Mouse (Mus musculus) right cerebral cortex, postnatal 14 days (tissue): ENCODE data around the gene Sp4.
A peak's percentile ranks its signal among the peaks of the same experiment; 100 is the strongest.

Source experiments
- DNase-seq: peaks from one replicate; pipeline ENCODE4 v3.0.0; 2022

The Sp4 gene

DNA sequence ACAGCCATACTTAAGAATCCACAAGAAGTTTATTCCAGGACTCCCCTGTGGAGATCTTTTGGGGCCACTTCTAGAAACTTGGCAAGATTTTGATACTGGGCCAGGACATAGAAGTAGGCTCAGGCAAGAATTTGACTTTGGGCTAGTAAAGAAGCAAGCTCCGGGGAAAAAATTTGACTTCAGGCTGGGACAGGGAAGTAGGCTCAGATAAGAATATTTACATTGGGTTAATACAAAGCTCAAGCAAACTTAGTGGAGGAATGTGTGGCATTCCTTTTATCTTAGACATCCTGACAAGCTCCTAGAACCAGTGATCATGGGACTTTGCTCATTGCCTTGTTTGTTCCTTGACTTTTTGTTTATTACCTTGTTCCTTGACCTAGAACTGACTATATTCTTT is 37.4 kb downstream of the Sp4 start:
- DNase-seq, result no peak

DNA sequence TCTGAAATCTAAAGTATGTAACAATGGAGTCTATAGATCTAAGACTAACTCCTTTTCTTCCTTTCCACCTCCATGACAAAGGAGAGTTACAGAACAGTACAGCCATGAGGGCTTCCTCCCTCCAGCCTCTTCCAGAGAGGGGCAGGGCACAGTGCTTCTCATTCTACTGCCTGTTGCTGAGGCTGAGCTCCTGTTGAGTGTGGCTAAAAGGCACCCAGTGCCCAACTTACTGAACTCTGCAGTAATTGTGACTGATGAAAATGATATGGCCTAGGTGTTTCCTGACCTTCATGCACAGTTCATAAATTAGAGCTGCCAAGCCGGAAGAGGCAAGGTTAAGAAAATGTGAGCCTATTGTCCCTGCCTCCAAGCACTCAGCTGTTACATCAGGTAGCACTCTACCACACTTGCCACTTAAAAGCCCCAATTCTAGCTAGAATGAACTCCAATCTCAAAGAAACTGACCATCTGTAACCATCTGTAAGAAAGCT is 45.9 kb downstream of the Sp4 start:
- DNase-seq, result no peak

DNA sequence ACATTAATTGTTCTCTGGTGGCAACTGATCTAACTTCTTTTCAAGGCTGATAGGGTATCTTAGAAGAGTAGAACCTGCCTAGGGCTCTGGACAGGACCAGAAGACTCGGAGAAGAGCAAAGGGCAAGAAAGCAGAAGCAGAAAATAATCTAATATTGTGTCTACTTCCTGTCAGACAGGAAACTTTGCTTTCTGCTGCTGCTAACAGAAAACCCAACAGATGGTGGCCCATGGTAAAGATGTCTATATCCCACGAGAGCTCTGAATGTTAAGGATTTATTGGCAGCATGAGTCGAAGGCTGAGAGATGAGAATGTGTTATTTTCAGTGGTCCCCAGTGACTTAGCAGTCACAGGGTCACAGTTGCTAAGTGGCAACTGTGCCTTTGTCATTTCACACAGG is 80.1 kb downstream of the Sp4 start:
- DNase-seq, result no peak

DNA sequence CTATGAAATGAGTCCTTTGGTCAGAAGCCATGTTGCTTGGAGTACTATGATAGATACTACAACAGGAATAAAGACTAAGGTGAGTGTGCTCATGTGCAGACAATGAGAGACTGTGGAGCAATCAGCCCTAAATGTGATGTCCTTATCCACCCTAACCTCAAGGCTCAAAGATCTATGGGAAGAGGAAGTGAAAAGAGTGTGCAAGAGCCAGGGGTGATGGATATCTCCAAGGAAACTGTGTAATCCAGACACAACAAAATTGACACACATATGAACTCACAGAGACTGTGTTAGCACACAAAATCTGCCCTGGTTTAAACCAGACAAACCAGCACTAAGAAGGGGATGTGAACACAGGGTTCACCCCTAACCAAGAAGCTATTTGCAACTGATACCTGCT is 81.2 kb downstream of the Sp4 start:
- no peak for DNase-seq

- no peak for DNase-seq
Observed at GRCm38 (mm10) chr12:118212163-118212562, 89.1 kb downstream of the Sp4 start.

GRCm38 (mm10) chr12:118198386-118199093 is 102.7 kb downstream of the Sp4 start, which contains the start of gene Dnah11:
Gene Dnah11 (minus strand): TSS chr12:118199043.
- DNase-seq, result peak; percentile 53

DNA sequence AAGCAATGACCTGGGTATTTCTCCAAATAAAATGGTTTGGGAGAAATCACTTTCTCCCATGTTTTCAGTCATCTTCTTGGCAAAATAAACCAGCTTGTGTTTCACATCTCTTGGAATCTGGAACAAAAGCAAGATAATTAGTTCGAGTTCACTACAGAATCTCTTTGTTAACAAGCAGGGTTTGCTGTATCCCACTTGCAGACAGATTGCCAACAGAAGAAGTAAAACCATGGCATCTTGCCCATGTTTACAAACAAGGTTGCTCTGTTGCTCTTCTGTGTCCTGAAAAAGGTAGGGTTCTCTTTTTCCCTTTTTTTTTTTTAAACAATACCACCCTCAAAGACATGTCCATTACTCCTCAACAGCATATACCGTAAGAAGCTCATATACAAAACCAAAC is 104.7 kb downstream of the Sp4 start:
- DNase-seq, result no peak

- no peak for DNase-seq
Observed at GRCm38 (mm10) chr12:118189535-118189934, 111.7 kb downstream of the Sp4 start.

- DNase-seq, result no peak
Observed at GRCm38 (mm10) chr12:118187663-118188062, 113.6 kb downstream of the Sp4 start.

DNA sequence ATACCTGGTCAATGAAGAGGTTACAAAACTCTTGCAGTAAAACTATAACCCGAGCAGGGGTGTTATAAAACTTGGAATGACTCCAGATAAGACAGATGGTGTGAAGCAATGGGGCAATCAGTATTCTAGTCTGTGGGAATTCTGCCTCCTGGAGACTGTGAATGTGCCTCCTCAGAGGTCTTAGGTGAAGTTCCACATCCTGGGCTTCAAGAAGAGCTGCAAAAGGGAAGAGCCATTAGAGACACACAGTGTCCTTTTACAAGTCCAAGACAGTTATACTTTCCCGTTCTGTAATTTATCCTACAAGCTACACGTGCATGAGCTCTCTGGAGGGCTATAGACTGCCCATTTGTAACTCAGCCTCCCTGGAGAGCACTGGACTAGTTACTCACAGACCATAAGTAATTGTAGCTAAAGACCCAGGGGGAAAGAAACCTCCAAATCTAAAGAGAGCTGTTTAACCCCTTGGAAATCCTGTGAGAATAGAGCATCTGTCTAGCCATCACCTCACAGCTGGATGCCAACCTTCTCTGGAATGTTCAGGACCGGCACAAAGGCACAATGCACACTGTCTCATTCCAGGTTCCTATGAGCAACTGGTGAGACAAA is 114.3 kb downstream of the Sp4 start:
- DNase-seq, result no peak

DNA sequence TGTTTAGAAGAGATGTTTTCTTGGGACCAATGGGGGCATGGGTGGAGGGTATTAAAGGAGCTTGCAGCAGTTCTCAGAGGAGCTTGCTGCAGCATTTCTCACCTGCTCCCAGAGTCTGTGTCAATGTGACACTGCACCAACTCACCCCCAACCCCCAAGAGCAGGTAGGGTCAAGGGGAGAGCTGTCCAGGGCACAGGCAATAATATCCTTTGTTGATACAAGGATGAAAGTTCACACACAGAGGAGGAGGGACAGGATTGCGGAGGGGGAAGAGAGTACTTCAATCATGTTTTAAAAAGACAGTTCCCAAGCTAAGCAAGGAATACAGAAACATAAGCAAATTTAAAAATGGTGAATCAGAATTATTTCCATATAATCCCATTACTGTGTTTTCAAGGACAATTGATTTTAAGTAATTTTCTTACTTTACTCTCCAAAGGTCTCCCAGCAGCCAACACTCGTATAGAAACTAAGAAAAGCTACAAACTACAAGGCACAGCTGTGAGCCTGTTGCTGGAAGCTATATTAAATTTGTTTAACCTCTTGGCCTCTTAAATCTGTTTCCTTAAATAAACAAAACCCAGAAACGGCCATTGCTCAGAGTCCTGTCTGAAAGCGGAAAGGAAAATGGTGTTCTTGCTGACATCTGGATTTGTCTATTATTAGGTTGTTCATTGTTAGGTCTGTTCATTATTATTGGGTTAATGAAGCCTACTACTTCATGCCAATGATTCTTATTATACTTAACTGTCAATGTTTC is 114.9 kb downstream of the Sp4 start:
- DNase-seq, result no peak
